Mouse (Mus musculus) c-Kit-positive CD71-negative TER-119-negative erythroid progenitor cells, embryonic 14.5 days (primary cell): ENCODE measurements around the gene Ppp1r11.
A peak's percentile ranks its signal among the peaks of the same experiment; 100 is the strongest.
"Not testable (repeated sequence)": the region's sequence is repeated elsewhere in the genome, so short reads cannot be mapped to it uniquely, and the experiment has no call there.

Experiments
- DNase-seq: peaks from one replicate; pipeline ENCODE4 v3.0.0-alpha.2; 2013; ENCODE audit warnings: low read depth

The Ppp1r11 gene

GRCm38 (mm10) chr17:36950981-36951947 lies at the start of gene Ppp1r11:
Gene Ppp1r11, minus strand, starts transcription at chr17:36951741.
- DNase-seq = peak; percentile 97

GRCm38 (mm10) chr17:37000863-37001262 lies 49.3 kb upstream of the Ppp1r11 start, which contains the start of gene Zfp57:
Gene Zfp57, plus strand, starts transcription at chr17:37001163.
- DNase-seq = no peak

- no peak for DNase-seq
Observed at GRCm38 (mm10) chr17:36998477-36998876, 46.9 kb upstream of the Ppp1r11 start.

GRCm38 (mm10) chr17:36997033-36997735 lies 45.6 kb upstream of the Ppp1r11 start:
- DNase-seq = peak; percentile 66

GRCm38 (mm10) chr17:36995448-36995847 lies 43.9 kb upstream of the Ppp1r11 start:
- no peak for DNase-seq

GRCm38 (mm10) chr17:36994528-36994927 lies 43.0 kb upstream of the Ppp1r11 start:
- DNase-seq = no peak

- DNase-seq = no peak
Observed at GRCm38 (mm10) chr17:36993770-36994325, 42.3 kb upstream of the Ppp1r11 start.

GRCm38 (mm10) chr17:36992336-36993104 lies 41.0 kb upstream of the Ppp1r11 start:
- DNase-seq = no peak

GRCm38 (mm10) chr17:36990630-36991029 lies 39.1 kb upstream of the Ppp1r11 start:
- DNase-seq = not testable (repeated sequence)

GRCm38 (mm10) chr17:36989437-36989836 lies 37.9 kb upstream of the Ppp1r11 start, which contains the start of gene H2-M5:
Gene H2-M5, minus strand, starts transcription at chr17:36989537.
- DNase-seq = no peak

- DNase-seq = no peak
Observed at GRCm38 (mm10) chr17:36988475-36988874, 36.9 kb upstream of the Ppp1r11 start.

- DNase-seq = no peak
Observed at GRCm38 (mm10) chr17:36982253-36983155, 31.0 kb upstream of the Ppp1r11 start.

GRCm38 (mm10) chr17:36981845-36982244 lies 30.3 kb upstream of the Ppp1r11 start:
- DNase-seq = no peak

GRCm38 (mm10) chr17:36981221-36981813 lies 29.8 kb upstream of the Ppp1r11 start, which contains the start of gene 2410137M14Rik:
Gene 2410137M14Rik, minus strand, starts transcription at chr17:36981237.
- DNase-seq = no peak

- DNase-seq = no peak
Observed at GRCm38 (mm10) chr17:36973271-36973787, 21.8 kb upstream of the Ppp1r11 start.

- no peak for DNase-seq
Observed at GRCm38 (mm10) chr17:36972791-36973190, 21.2 kb upstream of the Ppp1r11 start.

GRCm38 (mm10) chr17:36971172-36971850 lies 19.8 kb upstream of the Ppp1r11 start:
- DNase-seq = no peak

GRCm38 (mm10) chr17:36970316-36970890 lies 18.9 kb upstream of the Ppp1r11 start:
- no peak for DNase-seq

- no peak for DNase-seq
Observed at GRCm38 (mm10) chr17:36966875-36967274, 15.3 kb upstream of the Ppp1r11 start.
